Mouse (Mus musculus) kidney, embryonic 15.5 days (tissue): Measurements from ENCODE around the gene H2-Ob. TPM values are rescaled to one million over a fixed set of nuclear protein-coding genes. Genes with fewer than 3 reads are reported as not detected.

Source experiments
- polyA plus RNA-seq: library from polyadenylated mRNA; unstranded; fragments of >200 nt; fragmentation: Nextera tagmentation; extraction: Ambion mirVana; gene quantifications from 2 replicates; pipeline ENCODE4 v1.2.1, GENCODE M21; 2015

The H2-Ob gene
- polyA plus RNA-seq, 1 experiment from 2014 or later, result 0.13 TPM

Other genes starting within 250 kb of the H2-Ob start
- 24.6 and 27.2 TPM in 2 replicates for gene H2-K1, start 238.6 kb upstream of the H2-Ob start, polyA plus RNA-seq
- gene Ring1, start 214.2 kb upstream of the H2-Ob start, polyA plus RNA-seq, result 20.3 and 21.7 TPM in 2 replicates
- gene H2-Ke6, start 210.8 kb upstream of the H2-Ob start, polyA plus RNA-seq, result 51.7 and 52.5 TPM in 2 replicates
- gene Slc39a7, start 207.2 kb upstream of the H2-Ob start, polyA plus RNA-seq, result 197 and 211 TPM in 2 replicates
- gene Rxrb, start 207.1 kb upstream of the H2-Ob start, polyA plus RNA-seq, result 50.5 and 53.0 TPM in 2 replicates
- gene Col11a2, start 199.5 kb upstream of the H2-Ob start, polyA plus RNA-seq, result 2.2 and 6.6 TPM in 2 replicates
- 0.39 and 0.64 TPM in 2 replicates for gene H2-Oa, start 146.6 kb upstream of the H2-Ob start, polyA plus RNA-seq
- 14.8 and 15.9 TPM in 2 replicates for gene H2-DMa, start 119.4 kb upstream of the H2-Ob start, polyA plus RNA-seq
- 135 and 140 TPM in 2 replicates for gene Brd2, start 116.3 kb upstream of the H2-Ob start, polyA plus RNA-seq
- gene H2-DMb2, start 95.6 kb upstream of the H2-Ob start, polyA plus RNA-seq, result 22.6 and 25.3 TPM in 2 replicates
- 4.9 and 6.0 TPM in 2 replicates for gene H2-DMb1, start 85.8 kb upstream of the H2-Ob start, polyA plus RNA-seq
- 3.5 and 3.8 TPM in 2 replicates for gene Tap1, start 51.4 kb upstream of the H2-Ob start, polyA plus RNA-seq
- 3.0 and 3.2 TPM in 2 replicates for gene Psmb9, start 51.1 kb upstream of the H2-Ob start, polyA plus RNA-seq
- 6.0 and 7.1 TPM in 2 replicates for gene Psmb8, start 41.2 kb upstream of the H2-Ob start, polyA plus RNA-seq
- gene Tap2, start 35.4 kb upstream of the H2-Ob start, polyA plus RNA-seq, result 3.5 and 4.1 TPM in 2 replicates
- 23.3 and 27.5 TPM in 2 replicates for gene H2-Ab1, start 18.8 kb downstream of the H2-Ob start, polyA plus RNA-seq
- gene H2-Aa, start 48.9 kb downstream of the H2-Ob start, polyA plus RNA-seq, result 2.1 and 2.3 TPM in 2 replicates
- gene H2-Eb1, start 67.0 kb downstream of the H2-Ob start, polyA plus RNA-seq, result 6.2 and 6.9 TPM in 2 replicates
- not detected in 2 replicates for gene H2-Eb2, start 86.8 kb downstream of the H2-Ob start, polyA plus RNA-seq
- gene Btnl2, start 115.9 kb downstream of the H2-Ob start, polyA plus RNA-seq, result 0.08 and 0.16 TPM in 2 replicates
- not detected in 2 replicates for gene Btnl1, start 138.2 kb downstream of the H2-Ob start, polyA plus RNA-seq
- gene BC051142, start 159.9 kb downstream of the H2-Ob start, polyA plus RNA-seq, result 0.32 and 0.77 TPM in 2 replicates
- gene Btnl4, start 238.4 kb downstream of the H2-Ob start, polyA plus RNA-seq, result 0.09 TPM in 1 of 2 replicates, not detected in the other